ENCODE assay signal across 21 mouse cellular contexts in the genomic region with DNA sequence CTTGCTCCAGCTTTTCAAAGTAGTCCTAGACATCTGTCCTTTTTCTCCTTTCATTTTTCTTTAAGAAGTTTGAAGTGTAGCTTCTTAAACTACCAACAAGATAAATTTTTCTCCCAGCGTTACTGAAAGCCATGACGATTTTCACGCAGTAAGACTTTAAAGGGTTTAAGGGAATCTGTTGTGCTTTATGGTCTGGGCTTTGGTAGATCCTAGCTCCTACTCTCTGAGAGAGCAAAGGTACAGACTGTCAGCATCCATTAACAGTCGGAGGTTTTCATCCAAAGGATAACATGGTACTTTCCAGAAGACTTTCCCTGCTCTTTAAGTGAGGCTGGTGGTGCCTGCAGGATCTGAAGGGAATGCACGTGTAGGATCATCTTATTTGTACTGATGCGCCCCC.
DNase-seq lines count a peak whose midpoint lies in the region; ATAC-seq lines count a peak whose summit lies in the region.
"Had no signal": no experiment of that assay in that cellular context is flagged by ENCODE, and none has a peak within 500 bp of the region (broad histone marks: within the 10 kb centered on the region; RNA-seq: fewer than 3 reads in every experiment).

No protein-coding gene starts in this region.

- H3K9ac ChIP-seq in hindbrain, embryonic 13.5 days: no peak overlapping the region
- H3K9ac ChIP-seq in embryonic facial prominence, embryonic 11.5 days (replicated peaks; ENCODE audit: low read length): peak overlapping the region; percentile 29; the same call in 1 of the 2 replicates
- H3K9ac ChIP-seq in midbrain, embryonic 13.5 days (replicated peaks): no peak overlapping the region
- H3K9ac ChIP-seq: liver, embryonic 13.5 days; lung, embryonic 15.5 days; neural tube, embryonic 15.5 days had no signal

- H3K4me3 ChIP-seq in hindbrain, embryonic 10.5 days: no peak overlapping the region
- no peak overlapping the region for H3K4me3 ChIP-seq in hindbrain, embryonic 13.5 days
- no peak overlapping the region for H3K4me3 ChIP-seq in embryonic facial prominence, embryonic 11.5 days (ENCODE audit: low read depth, low read length)
- no peak overlapping the region for H3K4me3 ChIP-seq in limb, embryonic 10.5 days
- no peak overlapping the region for H3K4me3 ChIP-seq in midbrain, embryonic 13.5 days (replicated peaks)
- H3K4me3 ChIP-seq: heart, embryonic 10.5 days; liver, embryonic 13.5 days; lung, embryonic 15.5 days; neural tube, embryonic 15.5 days had no signal

- no peak for DNase-seq in hindbrain, embryonic 10.5 days (ENCODE audit: low spot score)
- no peak for DNase-seq in embryonic facial prominence, embryonic 11.5 days (ENCODE audit: low spot score)
- DNase-seq in limb, embryonic 10.5 days (ENCODE audit: low spot score): no peak
- no peak for DNase-seq in adrenal gland, postnatal 14 days
- DNase-seq in spleen, adult 18-20 months: no peak
- DNase-seq: adrenal gland, adult 2 months; cerebellum, adult 11 months; cerebellum, postnatal 25 days; gastrocnemius, postnatal 36 days; heart, postnatal 14 days; layer of hippocampus, adult 9-11 months; liver, embryonic 13.5 days; thymus, postnatal 36 days had no signal

- WGBS in hindbrain, embryonic 10.5 days: 66% methylated on average over 6 of the region's 6 CpGs
- 67% methylated on average over 6 of the region's 6 CpGs for WGBS in hindbrain, embryonic 13.5 days
- 53% methylated on average over 6 of the region's 6 CpGs for WGBS in embryonic facial prominence, embryonic 11.5 days
- WGBS in limb, embryonic 10.5 days: 53% methylated on average over 6 of the region's 6 CpGs
- 24% methylated on average over 6 of the region's 6 CpGs for WGBS in midbrain, embryonic 13.5 days

- H3K27me3 ChIP-seq in hindbrain, embryonic 10.5 days (ENCODE audit: insufficient read depth, poor library complexity, severe bottlenecking): no peaks in the 10 kb centered on the region
- no peaks in the 10 kb centered on the region for H3K27me3 ChIP-seq in hindbrain, embryonic 13.5 days
- no peaks in the 10 kb centered on the region for H3K27me3 ChIP-seq in embryonic facial prominence, embryonic 11.5 days (ENCODE audit: control insufficient read depth, insufficient read depth, low read length)
- no peaks in the 10 kb centered on the region for H3K27me3 ChIP-seq in limb, embryonic 10.5 days (ENCODE audit: low read depth, poor library complexity, severe bottlenecking)
- H3K27me3 ChIP-seq in midbrain, embryonic 13.5 days: no peaks in the 10 kb centered on the region
- H3K27me3 ChIP-seq: liver, embryonic 13.5 days; lung, embryonic 15.5 days; neural tube, embryonic 15.5 days had no signal

- H3K4me2 ChIP-seq in hindbrain, embryonic 13.5 days: no peak overlapping the region
- no peak overlapping the region for H3K4me2 ChIP-seq in embryonic facial prominence, embryonic 11.5 days (ENCODE audit: low read depth, low read length)
- peak overlapping the region; percentile 23; the same call in 1 of the 2 replicates for H3K4me2 ChIP-seq in midbrain, embryonic 13.5 days (replicated peaks)
- H3K4me2 ChIP-seq: liver, embryonic 13.5 days; lung, embryonic 15.5 days had no signal

- no peaks in the 10 kb centered on the region for H3K36me3 ChIP-seq in hindbrain, embryonic 10.5 days
- no peaks in the 10 kb centered on the region for H3K36me3 ChIP-seq in hindbrain, embryonic 13.5 days
- no peaks in the 10 kb centered on the region for H3K36me3 ChIP-seq in embryonic facial prominence, embryonic 11.5 days (replicated peaks; ENCODE audit: control insufficient read depth, insufficient read depth, low read depth, low read length)
- peaks cover 3% of the 10 kb centered on the region; the same call in 1 of the 2 replicates for H3K36me3 ChIP-seq in limb, embryonic 10.5 days
- H3K36me3 ChIP-seq in midbrain, embryonic 13.5 days: no peaks in the 10 kb centered on the region
- H3K36me3 ChIP-seq: heart, embryonic 10.5 days; liver, embryonic 13.5 days; lung, embryonic 15.5 days; neural tube, embryonic 15.5 days had no signal

- no peaks in the 10 kb centered on the region for H3K9me3 ChIP-seq in hindbrain, embryonic 10.5 days
- no peaks in the 10 kb centered on the region for H3K9me3 ChIP-seq in hindbrain, embryonic 13.5 days
- H3K9me3 ChIP-seq in embryonic facial prominence, embryonic 11.5 days (replicated peaks; ENCODE audit: control insufficient read depth, low read length): no peaks in the 10 kb centered on the region
- H3K9me3 ChIP-seq in limb, embryonic 10.5 days (replicated peaks): no peaks in the 10 kb centered on the region
- no peaks in the 10 kb centered on the region for H3K9me3 ChIP-seq in midbrain, embryonic 13.5 days
- H3K9me3 ChIP-seq: heart, embryonic 10.5 days; liver, embryonic 13.5 days; lung, embryonic 15.5 days; neural tube, embryonic 15.5 days had no signal

- peak overlapping the region; percentile 50; the same call in 1 of the 2 replicates for H3K27ac ChIP-seq in hindbrain, embryonic 10.5 days
- H3K27ac ChIP-seq in hindbrain, embryonic 13.5 days: no peak overlapping the region; the same call in 1 of the 2 replicates
- H3K27ac ChIP-seq in embryonic facial prominence, embryonic 11.5 days (replicated peaks; ENCODE audit: low read depth, low read length): peak overlapping the region; percentile 31
- peak overlapping the region; percentile 82 for H3K27ac ChIP-seq in limb, embryonic 10.5 days
- H3K27ac ChIP-seq in midbrain, embryonic 13.5 days: no peak overlapping the region
- H3K27ac ChIP-seq: heart, embryonic 10.5 days; kidney, postnatal 0 days; liver, embryonic 13.5 days; lung, embryonic 15.5 days; macrophage; neural tube, embryonic 15.5 days had no signal

- H3K4me1 ChIP-seq in hindbrain, embryonic 10.5 days (replicated peaks): peaks cover 18% of the 10 kb centered on the region
- H3K4me1 ChIP-seq in hindbrain, embryonic 13.5 days (replicated peaks): peaks cover 12% of the 10 kb centered on the region
- 0 out of 2 replicates have a peak, but pooled peaks cover 2% of the 10 kb centered on the region for H3K4me1 ChIP-seq in embryonic facial prominence, embryonic 11.5 days (ENCODE audit: control insufficient read depth, insufficient read depth, low read length)
- H3K4me1 ChIP-seq in limb, embryonic 10.5 days: peaks cover 41% of the 10 kb centered on the region
- peaks cover 14% of the 10 kb centered on the region for H3K4me1 ChIP-seq in midbrain, embryonic 13.5 days (replicated peaks)

- ATAC-seq in hindbrain, embryonic 13.5 days (ENCODE audit: low FRiP score): no peak
- no peak; the same call in 1 of the 2 replicates for ATAC-seq in embryonic facial prominence, embryonic 11.5 days (replicated peaks; ENCODE audit: insufficient number of reproducible peaks, low FRiP score, low TSS enrichment, low read depth)
- peak; percentile 45; the same call in 1 of the 2 replicates for ATAC-seq in midbrain, embryonic 13.5 days
- ATAC-seq: inflammation-experienced regulatory T-cells, adult 6 months had no signal

Comparison
In these comparisons a context has a peak if more than half of its experiments do, and no peak if none do; other contexts are left out.
1. H3K27ac ChIP-seq: peak in hindbrain, embryonic 10.5 days (single experiment), embryonic facial prominence, embryonic 11.5 days (single experiment) and limb, embryonic 10.5 days (single experiment); none in hindbrain, embryonic 13.5 days (single experiment) and midbrain, embryonic 13.5 days (single experiment).